Mouse (Mus musculus): ENCODE measurements around the gene Gm17617. TPM values are rescaled to one million over a fixed set of nuclear protein-coding genes. Genes with fewer than 3 reads are reported as not detected.
A peak's percentile ranks its signal among the peaks of the same experiment; 100 is the strongest.

Gene Gm17617
- polyA plus RNA-seq, 1 experiment from 2014 or later, result not detected

- no peak overlapping the region for H3K4me3 ChIP-seq (ENCODE audit: low read depth, low read length)
- H3K4me1 ChIP-seq (ENCODE audit: control insufficient read depth, insufficient read depth, low read length), result no peaks in the 10 kb centered on the region
- no peak overlapping the region for H3K4me2 ChIP-seq (ENCODE audit: low read depth, low read length)
- no peak for DNase-seq (ENCODE audit: low spot score)
- no peak overlapping the region for H3K9ac ChIP-seq (replicated peaks; ENCODE audit: low read length)
- H3K36me3 ChIP-seq (replicated peaks; ENCODE audit: control insufficient read depth, insufficient read depth, low read depth, low read length), result no peaks in the 10 kb centered on the region
- no peak for ATAC-seq (replicated peaks; ENCODE audit: insufficient number of reproducible peaks, low FRiP score, low TSS enrichment, low read depth)
- H3K27ac ChIP-seq (replicated peaks; ENCODE audit: low read depth, low read length), result no peak overlapping the region
- 69% methylated on average over 5 of the region's 5 CpGs for WGBS
- no peaks in the 10 kb centered on the region for H3K9me3 ChIP-seq (replicated peaks; ENCODE audit: control insufficient read depth, low read length)
- H3K27me3 ChIP-seq (ENCODE audit: control insufficient read depth, insufficient read depth, low read length), result no peaks in the 10 kb centered on the region
Observed at GRCm38 (mm10) chr13:55163553-55163952, 30.2 kb upstream of the Gm17617 start.

- H3K27me3 ChIP-seq (ENCODE audit: control insufficient read depth, insufficient read depth, low read length), result no peaks in the 10 kb centered on the region
- WGBS, result 43% methylated on average over 7 of the region's 7 CpGs
- no peak for DNase-seq (ENCODE audit: low spot score)
- H3K9me3 ChIP-seq (replicated peaks; ENCODE audit: control insufficient read depth, low read length), result no peaks in the 10 kb centered on the region
- no peak for ATAC-seq (replicated peaks; ENCODE audit: insufficient number of reproducible peaks, low FRiP score, low TSS enrichment, low read depth)
- H3K9ac ChIP-seq (replicated peaks; ENCODE audit: low read length), result no peak overlapping the region
- no peaks in the 10 kb centered on the region for H3K36me3 ChIP-seq (replicated peaks; ENCODE audit: control insufficient read depth, insufficient read depth, low read depth, low read length)
- no peak overlapping the region for H3K4me2 ChIP-seq (ENCODE audit: low read depth, low read length)
- no peaks in the 10 kb centered on the region for H3K4me1 ChIP-seq (ENCODE audit: control insufficient read depth, insufficient read depth, low read length)
- H3K4me3 ChIP-seq (ENCODE audit: low read depth, low read length), result no peak overlapping the region
- H3K27ac ChIP-seq (replicated peaks; ENCODE audit: low read depth, low read length), result no peak overlapping the region
Observed at GRCm38 (mm10) chr13:55162365-55162764, 29.0 kb upstream of the Gm17617 start.

GRCm38 (mm10) chr13:55153951-55154350 lies 20.6 kb upstream of the Gm17617 start:
- H3K27ac ChIP-seq (replicated peaks; ENCODE audit: low read depth, low read length), result no peak overlapping the region
- no peak for ATAC-seq (replicated peaks; ENCODE audit: insufficient number of reproducible peaks, low FRiP score, low TSS enrichment, low read depth)
- H3K36me3 ChIP-seq (replicated peaks; ENCODE audit: control insufficient read depth, insufficient read depth, low read depth, low read length), result no peaks in the 10 kb centered on the region
- no peak for DNase-seq (ENCODE audit: low spot score)
- H3K4me2 ChIP-seq (ENCODE audit: low read depth, low read length), result no peak overlapping the region
- no peaks in the 10 kb centered on the region; the same call in 1 of the 2 replicates for H3K4me1 ChIP-seq (ENCODE audit: control insufficient read depth, insufficient read depth, low read length)
- H3K4me3 ChIP-seq (ENCODE audit: low read depth, low read length), result no peak overlapping the region
- H3K27me3 ChIP-seq (ENCODE audit: control insufficient read depth, insufficient read depth, low read length), result peaks cover 10% of the 10 kb centered on the region; the same call in 1 of the 2 replicates
- no peaks in the 10 kb centered on the region for H3K9me3 ChIP-seq (replicated peaks; ENCODE audit: control insufficient read depth, low read length)
- WGBS, result 81% methylated on average over 5 of the region's 5 CpGs
- H3K9ac ChIP-seq (replicated peaks; ENCODE audit: low read length), result no peak overlapping the region

GRCm38 (mm10) chr13:55152621-55153415 lies 19.5 kb upstream of the Gm17617 start, which contains the start of gene Fgfr4:
TSS of gene Fgfr4 (plus strand) at chr13:55152640.
- Histone ChIP-seq H3K4me3 (ENCODE audit: low read depth, low read length) (peak within 1 kb of the TSS; percentile 47), H3K27ac (replicated peaks; ENCODE audit: low read depth, low read length) (no peak within 1 kb of the TSS), H3K9ac (replicated peaks; ENCODE audit: low read length) (peak within 1 kb of the TSS; percentile 61), H3K36me3 (replicated peaks; ENCODE audit: control insufficient read depth, insufficient read depth, low read depth, low read length) (no peaks in the 10 kb centered on the region), H3K27me3 (ENCODE audit: control insufficient read depth, insufficient read depth, low read length) (peaks cover 10% of the 10 kb centered on the region; the same call in 1 of the 2 replicates), H3K4me1 (ENCODE audit: control insufficient read depth, insufficient read depth, low read length) (no peaks in the 10 kb centered on the region; the same call in 1 of the 2 replicates), H3K4me2 (ENCODE audit: low read depth, low read length) (peak within 1 kb of the TSS; percentile 81), H3K9me3 (replicated peaks; ENCODE audit: control insufficient read depth, low read length) (no peaks in the 10 kb centered on the region)
- WGBS, result 1% methylated on average over 56 of the region's 68 CpGs
- peak; percentile 70 for DNase-seq (ENCODE audit: low spot score)
- peak; percentile 45; the same call in 1 of the 2 replicates for ATAC-seq (replicated peaks; ENCODE audit: insufficient number of reproducible peaks, low FRiP score, low TSS enrichment, low read depth)

- DNase-seq (ENCODE audit: low spot score) (no peak), ATAC-seq (replicated peaks; ENCODE audit: insufficient number of reproducible peaks, low FRiP score, low TSS enrichment, low read depth) (no peak)
- no peaks in the 10 kb centered on the region for H3K27me3 ChIP-seq (ENCODE audit: control insufficient read depth, insufficient read depth, low read length)
- H3K9ac ChIP-seq (replicated peaks; ENCODE audit: low read length), result no peak overlapping the region
- no peak overlapping the region for H3K27ac ChIP-seq (replicated peaks; ENCODE audit: low read depth, low read length)
- no peak overlapping the region for H3K4me3 ChIP-seq (ENCODE audit: low read depth, low read length)
- H3K4me2 ChIP-seq (ENCODE audit: low read depth, low read length), result no peak overlapping the region
- H3K9me3 ChIP-seq (replicated peaks; ENCODE audit: control insufficient read depth, low read length), result no peaks in the 10 kb centered on the region
- H3K36me3 ChIP-seq (replicated peaks; ENCODE audit: control insufficient read depth, insufficient read depth, low read depth, low read length), result no peaks in the 10 kb centered on the region
- H3K4me1 ChIP-seq (ENCODE audit: control insufficient read depth, insufficient read depth, low read length), result no peaks in the 10 kb centered on the region
- WGBS, result 76% methylated on average over 2 of the region's 2 CpGs
Observed at GRCm38 (mm10) chr13:55140271-55140670, 6.9 kb upstream of the Gm17617 start.

- ATAC-seq (replicated peaks; ENCODE audit: insufficient number of reproducible peaks, low FRiP score, low TSS enrichment, low read depth) (no peak), DNase-seq (ENCODE audit: low spot score) (peak; percentile 40)
- Histone ChIP-seq H3K4me2 (ENCODE audit: low read depth, low read length) (no peak overlapping the region), H3K9me3 (replicated peaks; ENCODE audit: control insufficient read depth, low read length) (no peaks in the 10 kb centered on the region), H3K36me3 (replicated peaks; ENCODE audit: control insufficient read depth, insufficient read depth, low read depth, low read length) (peaks cover 3% of the 10 kb centered on the region), H3K9ac (replicated peaks; ENCODE audit: low read length) (no peak overlapping the region), H3K4me1 (ENCODE audit: control insufficient read depth, insufficient read depth, low read length) (no peaks in the 10 kb centered on the region), H3K27me3 (ENCODE audit: control insufficient read depth, insufficient read depth, low read length) (no peaks in the 10 kb centered on the region), H3K4me3 (ENCODE audit: low read depth, low read length) (no peak overlapping the region), H3K27ac (replicated peaks; ENCODE audit: low read depth, low read length) (no peak overlapping the region)
- 9% methylated on average over 5 of the region's 5 CpGs for WGBS
Observed at GRCm38 (mm10) chr13:55135382-55135781, 2.0 kb upstream of the Gm17617 start.

- no peak overlapping the region for H3K9ac ChIP-seq (replicated peaks; ENCODE audit: low read length)
- no peaks in the 10 kb centered on the region for H3K27me3 ChIP-seq (ENCODE audit: control insufficient read depth, insufficient read depth, low read length)
- H3K4me1 ChIP-seq (ENCODE audit: control insufficient read depth, insufficient read depth, low read length), result no peaks in the 10 kb centered on the region
- H3K4me2 ChIP-seq (ENCODE audit: low read depth, low read length), result no peak overlapping the region
- no peaks in the 10 kb centered on the region for H3K9me3 ChIP-seq (replicated peaks; ENCODE audit: control insufficient read depth, low read length)
- ATAC-seq (replicated peaks; ENCODE audit: insufficient number of reproducible peaks, low FRiP score, low TSS enrichment, low read depth) (no peak), DNase-seq (ENCODE audit: low spot score) (no peak)
- H3K4me3 ChIP-seq (ENCODE audit: low read depth, low read length), result no peak overlapping the region
- H3K27ac ChIP-seq (replicated peaks; ENCODE audit: low read depth, low read length), result no peak overlapping the region
- peaks cover 5% of the 10 kb centered on the region for H3K36me3 ChIP-seq (replicated peaks; ENCODE audit: control insufficient read depth, insufficient read depth, low read depth, low read length)
- WGBS, result 90% methylated on average over 6 of the region's 6 CpGs
Observed at GRCm38 (mm10) chr13:55124903-55125302, 8.4 kb downstream of the Gm17617 start.

GRCm38 (mm10) chr13:55114375-55114774 lies 19.0 kb downstream of the Gm17617 start:
- Histone ChIP-seq H3K4me2 (ENCODE audit: low read depth, low read length) (no peak overlapping the region), H3K27me3 (ENCODE audit: control insufficient read depth, insufficient read depth, low read length) (no peaks in the 10 kb centered on the region), H3K36me3 (replicated peaks; ENCODE audit: control insufficient read depth, insufficient read depth, low read depth, low read length) (peaks cover 7% of the 10 kb centered on the region), H3K9ac (replicated peaks; ENCODE audit: low read length) (no peak overlapping the region), H3K4me1 (ENCODE audit: control insufficient read depth, insufficient read depth, low read length) (no peaks in the 10 kb centered on the region), H3K4me3 (ENCODE audit: low read depth, low read length) (no peak overlapping the region), H3K27ac (replicated peaks; ENCODE audit: low read depth, low read length) (no peak overlapping the region), H3K9me3 (replicated peaks; ENCODE audit: control insufficient read depth, low read length) (no peaks in the 10 kb centered on the region)
- no peak for DNase-seq (ENCODE audit: low spot score)
- no peak for ATAC-seq (replicated peaks; ENCODE audit: insufficient number of reproducible peaks, low FRiP score, low TSS enrichment, low read depth)
- WGBS, result 88% methylated on average over 6 of the region's 6 CpGs
